Mouse (Mus musculus): ENCODE results near the gene Ankrd11.

The Ankrd11 gene

GRCm38 (mm10) chr8:122883671-122884070 lies 158.4 kb downstream of the Ankrd11 start:
- no peak for DNase-seq

GRCm38 (mm10) chr8:122880302-122880701 lies 161.8 kb downstream of the Ankrd11 start:
- DNase-seq = no peak

GRCm38 (mm10) chr8:122878231-122878630 lies 163.8 kb downstream of the Ankrd11 start:
- no peak for DNase-seq

- DNase-seq = no peak
Observed at GRCm38 (mm10) chr8:122875186-122875585, 166.9 kb downstream of the Ankrd11 start.

- DNase-seq = no peak
Observed at GRCm38 (mm10) chr8:122873171-122873570, 168.9 kb downstream of the Ankrd11 start.

- no peak for DNase-seq
Observed at GRCm38 (mm10) chr8:122871663-122872062, 170.4 kb downstream of the Ankrd11 start.

GRCm38 (mm10) chr8:122870377-122870863 lies 171.7 kb downstream of the Ankrd11 start:
- peak; percentile 52 to 62 for DNase-seq

GRCm38 (mm10) chr8:122867982-122868381 lies 174.1 kb downstream of the Ankrd11 start:
- no peak for DNase-seq

- no peak for DNase-seq
Observed at GRCm38 (mm10) chr8:122866231-122866630, 175.8 kb downstream of the Ankrd11 start.

- DNase-seq = peak; percentile 41 to 55
Observed at GRCm38 (mm10) chr8:122865441-122865840, 176.6 kb downstream of the Ankrd11 start.

- DNase-seq = peak in 1 of 2 experiments; percentile 22
Observed at GRCm38 (mm10) chr8:122864719-122865129, 177.4 kb downstream of the Ankrd11 start.

GRCm38 (mm10) chr8:122859843-122860242 lies 182.2 kb downstream of the Ankrd11 start:
- DNase-seq = no peak

- DNase-seq = no peak
Observed at GRCm38 (mm10) chr8:122856288-122856687, 185.8 kb downstream of the Ankrd11 start.

GRCm38 (mm10) chr8:122855123-122855522 lies 187.0 kb downstream of the Ankrd11 start:
- DNase-seq = no peak

GRCm38 (mm10) chr8:122854388-122854787 lies 187.7 kb downstream of the Ankrd11 start:
- DNase-seq = no peak

- DNase-seq = peak in 1 of 2 experiments; percentile 35
Observed at GRCm38 (mm10) chr8:122853340-122853771, 188.7 kb downstream of the Ankrd11 start.

- DNase-seq = no peak
Observed at GRCm38 (mm10) chr8:122852546-122852905, 189.6 kb downstream of the Ankrd11 start.

- no peak for DNase-seq
Observed at GRCm38 (mm10) chr8:122851692-122852545, 190.2 kb downstream of the Ankrd11 start.

- DNase-seq = no peak
Observed at GRCm38 (mm10) chr8:122850641-122851240, 191.3 kb downstream of the Ankrd11 start.

- DNase-seq = no peak
Observed at GRCm38 (mm10) chr8:122849152-122849910, 192.7 kb downstream of the Ankrd11 start.

- DNase-seq = peak; percentile 80 to 83
Observed at GRCm38 (mm10) chr8:122847829-122848561, 194.1 kb downstream of the Ankrd11 start, which contains the start of gene Cdh15. Cdh15 (plus strand) TSS chr8:122847966.

GRCm38 (mm10) chr8:122845662-122846061 lies 196.4 kb downstream of the Ankrd11 start:
- DNase-seq = peak; percentile 43 to 55
